Mouse (Mus musculus): Measurements from ENCODE around the gene Chst8. TPM values are rescaled to one million over a fixed set of nuclear protein-coding genes. Genes with fewer than 3 reads are reported as not detected.

Chst8 gene
- total RNA-seq, 4 experiments from 2014 or later, result 0.29 to 1.6 (median 0.55) TPM

DNA sequence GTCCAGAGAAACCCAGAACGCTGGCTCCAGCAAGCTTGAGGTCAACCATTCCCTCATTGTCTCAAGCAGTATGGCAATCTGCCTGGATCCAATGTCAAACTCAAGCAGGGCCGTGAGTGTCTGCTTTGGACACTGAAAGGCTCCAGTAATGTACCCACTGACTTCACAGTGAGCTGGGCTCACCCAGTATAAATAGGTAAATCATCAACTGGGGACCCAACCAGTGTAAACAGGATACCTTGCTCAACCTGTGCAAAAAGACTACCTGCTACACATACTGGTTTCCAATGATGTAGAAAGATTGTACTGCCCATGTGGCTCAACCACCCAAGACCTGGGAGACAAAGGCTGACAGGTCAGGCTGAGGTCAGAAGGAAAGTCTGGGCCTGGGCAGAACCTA lies 7.5 kb downstream of the Chst8 start:
- DNase-seq (ENCODE audit: low spot score in 2 of 2), result no peak

DNA sequence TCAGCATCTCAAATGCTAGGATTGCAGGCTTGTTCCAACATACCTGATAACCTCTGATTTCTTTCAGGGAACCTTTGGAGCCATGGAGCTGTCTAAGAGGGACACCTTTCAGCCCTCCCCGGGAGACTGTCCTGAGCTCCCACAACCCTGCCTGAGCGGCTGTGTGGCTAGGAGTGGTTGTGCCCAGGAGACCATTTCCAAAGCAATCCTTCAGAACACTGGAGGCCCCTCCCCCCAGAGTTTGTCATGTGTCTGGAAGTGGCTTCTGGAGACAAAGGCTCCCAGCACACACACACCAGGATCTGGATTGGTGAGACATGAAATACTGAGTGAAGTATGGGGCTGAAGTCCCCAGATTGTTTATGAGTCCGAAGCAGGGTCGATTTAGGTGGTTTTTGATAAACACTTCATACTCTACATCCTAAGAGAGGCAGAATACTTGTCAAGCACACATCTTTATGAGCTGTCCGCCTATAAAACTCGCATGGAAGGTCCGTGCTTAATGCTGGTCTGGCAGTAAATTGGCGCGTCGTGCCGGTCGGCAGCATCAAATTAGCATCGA lies 12.5 kb downstream of the Chst8 start:
- no peak for DNase-seq (ENCODE audit: low spot score in 2 of 2)

DNA sequence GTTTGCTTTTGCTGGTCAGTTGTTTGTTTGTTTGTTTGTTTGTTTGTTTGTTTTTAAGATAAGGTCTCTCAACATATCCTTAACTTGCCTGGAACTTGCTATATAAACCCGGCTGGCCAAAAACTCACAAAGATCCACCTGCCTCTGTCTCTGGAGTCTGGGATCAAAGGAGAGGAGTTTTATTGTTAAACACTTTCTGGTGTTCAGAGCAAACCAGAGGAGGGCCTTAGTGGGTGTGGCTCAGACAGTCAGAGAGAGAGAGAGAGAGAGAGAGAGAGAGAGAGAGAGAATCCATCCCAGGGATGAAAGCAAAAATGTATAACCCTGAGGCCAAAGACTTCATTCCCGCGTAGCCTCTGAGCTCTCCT lies 13.1 kb downstream of the Chst8 start:
- DNase-seq (ENCODE audit: low spot score in 2 of 2), result no peak

DNA sequence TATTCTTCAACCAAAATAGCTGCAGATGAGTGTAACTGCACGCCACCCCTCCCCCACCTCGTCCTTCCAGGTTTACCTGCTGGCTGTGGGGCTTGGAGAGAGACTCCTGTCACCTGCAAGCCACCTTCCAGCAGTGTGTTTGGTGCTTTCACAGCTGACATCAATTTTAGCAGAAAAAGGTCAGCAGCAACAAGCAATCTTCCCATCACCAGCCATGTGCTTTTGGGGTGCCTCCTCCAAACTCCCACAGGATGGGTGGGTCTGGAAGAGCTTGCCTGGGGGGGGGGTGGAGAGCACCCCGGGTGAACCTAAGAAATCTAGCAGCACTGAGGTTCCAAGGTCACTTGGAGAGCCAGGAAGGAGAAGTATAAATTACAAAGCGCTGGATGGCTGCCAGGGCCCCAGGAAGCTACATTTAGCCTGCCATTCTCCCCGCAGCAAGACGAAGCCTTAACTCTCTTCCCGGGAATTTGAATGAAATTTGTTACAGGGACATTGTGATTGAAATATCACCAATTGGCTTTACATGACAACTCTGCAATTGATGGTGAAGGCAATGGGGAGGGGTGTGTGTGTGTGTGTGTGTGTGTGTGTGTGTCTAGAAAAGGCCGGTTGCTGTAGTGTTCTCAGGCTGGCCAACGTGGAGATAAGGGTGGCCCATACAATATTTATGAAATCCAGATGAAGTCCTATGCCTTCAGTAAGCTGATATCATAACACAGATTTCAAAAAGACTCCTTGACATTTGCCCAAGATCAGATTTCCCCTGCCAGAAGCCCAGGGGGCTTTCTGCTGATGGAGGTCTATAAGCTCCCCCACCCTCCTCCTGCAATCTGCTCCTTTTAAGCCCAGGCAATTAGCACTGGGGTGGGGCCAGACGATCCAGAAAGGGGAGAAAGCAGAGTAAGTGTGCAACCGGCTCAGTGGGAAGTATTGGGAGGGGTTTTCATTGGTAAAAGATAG lies 13.8 kb downstream of the Chst8 start:
- no peak for DNase-seq (ENCODE audit: low spot score in 2 of 2)

DNA sequence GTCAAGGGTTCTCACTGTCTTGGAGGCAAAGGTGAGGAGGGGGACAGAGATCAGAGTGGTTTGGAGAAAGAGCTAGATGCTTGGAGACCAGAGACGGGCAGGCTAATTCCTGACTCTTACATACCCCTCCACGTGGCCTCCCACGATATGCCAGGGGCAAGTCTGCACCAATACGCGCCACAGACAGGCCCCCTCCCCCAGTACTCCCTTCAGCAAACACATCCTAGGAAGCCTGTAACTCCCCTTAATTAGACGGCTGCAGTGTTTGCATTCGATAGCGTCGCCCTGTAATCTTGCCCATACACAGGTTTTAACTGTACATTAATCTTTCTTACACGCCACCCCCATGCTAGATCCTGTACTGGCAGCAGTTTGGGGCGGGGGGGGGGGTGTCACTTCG lies 14.5 kb downstream of the Chst8 start:
- DNase-seq (ENCODE audit: low spot score in 2 of 2), result no peak

DNA sequence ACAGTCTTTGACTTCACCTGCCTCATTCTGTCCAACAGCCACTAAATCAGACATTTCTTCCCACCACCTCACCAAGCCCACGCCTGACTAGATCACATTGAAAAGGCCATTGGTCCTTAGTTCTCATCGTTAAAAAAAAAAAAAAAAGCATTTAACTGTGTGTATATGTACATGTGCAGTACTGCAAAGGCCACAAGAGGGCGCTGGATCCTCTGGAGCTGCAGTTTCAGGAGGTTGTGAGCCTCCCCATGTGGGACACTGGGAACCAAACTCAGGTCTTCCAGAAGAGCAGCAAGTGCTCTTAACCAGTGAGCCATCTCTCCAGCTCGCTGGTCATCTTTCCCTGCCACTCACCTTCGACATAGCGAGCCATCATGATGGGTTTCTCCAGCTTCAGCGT lies 22.1 kb downstream of the Chst8 start:
- no peak for DNase-seq (ENCODE audit: low spot score in 2 of 2)

DNA sequence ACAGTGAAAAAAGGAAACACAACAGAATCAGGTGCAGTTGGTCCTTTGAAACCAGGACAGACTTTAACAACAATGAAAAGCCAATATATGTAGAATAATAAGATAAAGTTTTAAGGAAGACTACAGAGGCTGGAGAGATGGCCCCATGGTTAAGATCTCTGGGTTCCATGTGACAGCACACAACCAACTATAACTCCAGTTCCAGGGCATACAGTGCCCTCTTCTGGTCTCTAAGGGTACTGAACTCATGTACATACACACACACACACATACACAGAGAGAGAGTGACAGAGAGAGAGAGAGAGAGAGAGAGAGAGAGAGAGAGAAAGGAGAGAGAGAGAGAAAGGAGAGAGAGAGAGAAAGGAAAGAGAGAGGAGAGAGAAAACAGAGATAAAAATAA lies 25.3 kb downstream of the Chst8 start:
- no peak for DNase-seq (ENCODE audit: low spot score in 2 of 2)

DNA sequence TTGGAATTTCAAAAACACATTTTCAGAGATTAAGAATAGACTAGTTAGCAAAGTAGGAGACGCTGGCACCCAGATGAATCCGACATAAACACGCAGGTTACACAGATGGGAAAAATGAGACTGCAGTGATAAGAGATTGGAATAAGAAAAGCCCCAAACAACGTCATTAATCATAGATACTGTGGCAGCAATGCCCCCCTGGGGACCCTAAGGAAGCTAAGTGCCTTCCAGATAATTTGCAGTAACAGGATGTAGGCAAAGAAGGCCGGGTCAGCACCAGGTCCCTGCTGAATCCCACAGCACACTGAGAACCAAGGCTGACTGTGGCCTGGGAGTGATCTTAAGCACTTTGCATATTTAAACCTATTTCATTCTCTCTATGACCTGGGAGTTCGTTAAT lies 27.5 kb downstream of the Chst8 start:
- DNase-seq (ENCODE audit: low spot score in 2 of 2), result no peak

DNA sequence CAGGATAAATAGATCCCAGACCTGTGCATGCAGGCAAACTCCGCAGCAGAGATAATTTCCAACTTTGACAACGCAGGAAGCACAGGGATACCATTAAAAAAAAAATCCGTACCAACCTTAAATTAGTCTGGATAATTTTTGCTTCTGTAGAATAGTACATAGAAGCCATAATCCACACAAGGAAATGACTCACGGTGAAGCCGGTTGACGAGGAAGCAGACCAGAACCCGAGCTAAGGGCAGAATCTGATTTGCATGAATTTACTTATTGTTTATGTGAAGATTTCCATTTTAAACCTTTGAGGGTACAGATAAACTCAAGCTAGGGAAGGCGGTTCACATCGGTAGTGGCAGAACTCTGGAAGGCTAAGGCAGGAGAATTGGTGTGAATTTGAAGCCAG lies 28.0 kb downstream of the Chst8 start:
- DNase-seq (ENCODE audit: low spot score in 2 of 2), result no peak

DNA sequence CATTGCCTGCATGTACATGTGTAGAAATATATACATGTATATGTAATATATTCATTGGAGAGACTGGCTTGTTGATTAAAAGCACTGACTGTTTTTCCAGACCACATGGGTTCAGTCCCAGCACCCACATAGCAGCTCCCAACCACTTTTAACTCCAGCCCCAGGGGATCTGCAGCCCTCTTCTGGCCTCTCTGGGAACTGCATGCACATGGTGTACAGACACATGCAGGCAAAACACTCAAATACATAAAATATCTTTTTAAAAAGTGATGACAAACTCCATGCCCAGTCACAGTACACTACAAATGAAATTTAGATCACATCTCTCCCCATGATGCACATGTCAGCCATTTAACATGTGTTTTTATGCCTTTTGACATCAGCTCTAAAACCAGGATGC lies 30.5 kb downstream of the Chst8 start:
- no peak for DNase-seq (ENCODE audit: low spot score in 2 of 2)

DNA sequence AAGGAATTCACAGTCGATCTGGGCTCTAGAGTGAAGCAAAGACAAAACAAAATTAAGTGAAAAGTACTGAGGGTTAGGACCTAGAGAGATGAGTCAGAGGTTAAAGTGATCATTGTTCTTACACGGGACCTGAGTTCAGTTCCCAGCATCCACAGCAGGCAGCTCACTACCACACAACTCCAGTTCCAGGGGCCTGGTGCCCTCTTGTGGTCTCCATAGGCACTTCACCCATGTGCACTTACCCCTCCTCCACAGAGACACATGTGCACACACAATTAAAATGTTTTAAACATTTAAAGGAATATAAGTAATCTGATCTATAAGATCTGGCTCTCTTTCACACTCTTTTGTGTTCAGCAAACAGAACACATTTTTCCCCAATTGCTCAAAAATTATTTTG lies 31.3 kb downstream of the Chst8 start:
- no peak for DNase-seq (ENCODE audit: low spot score in 2 of 2)

DNA sequence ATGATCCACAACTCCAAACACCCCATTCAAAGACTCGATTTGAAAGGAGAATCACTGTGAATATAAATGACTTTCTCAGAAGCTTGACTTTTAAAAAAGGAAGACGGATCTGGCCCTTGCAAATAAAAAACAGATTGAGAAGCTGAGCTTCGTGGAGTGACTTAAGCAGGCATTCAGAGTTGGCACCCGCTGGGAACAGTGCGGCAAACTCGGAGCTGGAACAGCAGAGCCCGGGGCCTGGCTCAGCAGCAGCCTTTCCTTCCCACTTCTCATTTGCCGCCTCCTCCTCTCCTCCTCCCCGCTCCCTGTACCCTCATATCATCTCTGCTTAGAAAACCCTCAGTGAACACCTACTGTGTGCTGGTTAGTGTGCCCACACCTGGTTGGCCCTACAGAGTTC lies 34.1 kb downstream of the Chst8 start:
- no peak for DNase-seq (ENCODE audit: low spot score in 2 of 2)

DNA sequence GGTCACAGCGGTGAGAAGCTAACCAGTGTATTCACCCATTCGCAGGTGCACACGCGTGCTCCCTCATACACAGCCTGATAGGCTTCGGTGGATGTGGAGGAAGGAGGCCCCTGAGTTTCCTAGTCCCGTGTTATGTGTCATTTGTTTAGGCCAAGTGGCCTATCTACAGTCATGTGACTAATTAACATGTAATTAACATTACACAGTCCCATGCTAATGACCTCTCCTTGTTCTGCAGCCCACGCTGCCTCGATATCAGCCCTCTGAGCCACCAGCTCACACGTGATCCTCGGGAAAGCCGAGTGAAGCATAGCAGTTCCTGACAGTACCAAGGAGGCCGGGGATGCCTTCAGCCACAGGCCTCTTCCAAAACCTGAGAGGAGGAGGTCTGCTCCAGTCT lies 36.9 kb downstream of the Chst8 start:
- DNase-seq (ENCODE audit: low spot score in 2 of 2), result no peak

DNA sequence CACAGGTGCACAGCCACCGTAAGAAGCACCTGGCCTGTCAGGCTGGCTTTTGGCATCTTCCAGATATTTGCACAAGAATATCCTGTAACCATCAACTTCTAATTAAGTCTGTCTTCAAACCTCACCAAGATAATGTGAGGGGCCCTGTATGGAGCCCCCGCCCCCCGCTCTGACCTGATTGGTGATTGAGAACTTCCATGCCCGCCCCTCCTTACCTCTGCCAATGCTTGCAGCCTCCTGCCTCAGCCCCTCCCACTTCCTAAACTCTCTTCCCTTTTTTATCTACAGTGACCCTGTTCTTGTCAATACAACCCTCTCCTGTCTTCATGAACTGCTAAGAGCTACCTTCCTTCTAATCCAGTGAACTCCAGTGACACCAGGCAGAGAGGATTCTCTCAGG lies 37.6 kb downstream of the Chst8 start:
- DNase-seq (ENCODE audit: low spot score in 2 of 2), result no peak

DNA sequence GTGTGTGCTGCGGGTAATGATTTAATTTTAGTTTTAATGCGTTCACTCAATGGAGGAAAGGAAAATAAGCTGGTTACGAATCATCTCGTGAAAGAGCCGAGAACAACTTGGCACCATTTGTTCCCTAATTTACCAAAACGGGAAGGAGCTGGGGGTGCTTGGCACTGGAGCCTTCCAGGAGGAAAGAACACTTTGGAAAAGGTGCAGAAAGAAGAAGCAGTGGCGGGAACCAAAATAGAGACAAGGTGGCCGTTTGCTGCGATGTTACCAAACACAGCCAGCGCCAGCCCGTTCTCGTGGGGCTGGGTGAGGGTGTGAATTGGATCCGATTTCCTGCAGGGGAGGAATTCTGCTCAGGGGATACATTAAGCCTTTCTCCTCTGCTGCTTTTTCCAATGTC lies 38.5 kb downstream of the Chst8 start:
- no peak for DNase-seq (ENCODE audit: low spot score in 2 of 2)

DNA sequence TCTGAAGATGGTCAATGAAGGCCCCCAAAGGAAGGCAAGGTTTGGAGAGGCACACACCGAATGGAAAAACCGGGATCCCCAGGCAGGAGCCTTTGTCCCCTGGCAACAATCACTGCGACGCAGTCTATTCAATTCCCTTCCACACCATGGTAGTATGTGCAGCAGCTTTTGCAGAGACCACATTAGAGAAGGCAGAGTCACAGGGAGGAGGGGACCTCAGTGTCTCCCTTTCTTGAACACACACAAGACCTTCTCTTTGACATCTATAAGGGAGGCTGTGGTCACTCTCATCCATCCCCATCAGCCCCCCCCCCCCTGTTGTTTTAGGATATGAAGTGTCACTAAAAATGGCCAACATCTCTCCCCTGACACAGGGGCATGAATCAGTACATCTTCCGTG lies 39.2 kb downstream of the Chst8 start:
- DNase-seq (ENCODE audit: low spot score in 2 of 2), result no peak

DNA sequence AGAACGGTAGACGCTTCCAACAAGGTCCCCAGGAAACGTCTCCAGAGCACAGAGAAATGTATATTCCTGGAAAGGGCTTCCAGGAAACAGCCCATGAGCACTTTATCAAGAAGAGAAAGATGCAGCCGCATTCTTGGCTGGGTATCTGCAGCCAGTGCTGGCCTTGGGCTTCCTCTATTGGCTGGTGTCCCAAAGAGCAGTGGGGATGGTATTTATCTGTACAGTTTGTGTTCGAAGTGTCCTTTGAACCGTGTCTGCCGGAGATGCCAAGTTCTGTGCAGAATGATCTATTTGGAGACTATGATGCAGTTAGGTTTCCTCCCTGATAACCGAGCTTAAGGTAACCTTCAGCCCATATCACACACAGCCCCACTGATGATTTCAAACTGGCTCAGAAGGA lies 43.0 kb downstream of the Chst8 start:
- no peak for DNase-seq (ENCODE audit: low spot score in 2 of 2)

DNA sequence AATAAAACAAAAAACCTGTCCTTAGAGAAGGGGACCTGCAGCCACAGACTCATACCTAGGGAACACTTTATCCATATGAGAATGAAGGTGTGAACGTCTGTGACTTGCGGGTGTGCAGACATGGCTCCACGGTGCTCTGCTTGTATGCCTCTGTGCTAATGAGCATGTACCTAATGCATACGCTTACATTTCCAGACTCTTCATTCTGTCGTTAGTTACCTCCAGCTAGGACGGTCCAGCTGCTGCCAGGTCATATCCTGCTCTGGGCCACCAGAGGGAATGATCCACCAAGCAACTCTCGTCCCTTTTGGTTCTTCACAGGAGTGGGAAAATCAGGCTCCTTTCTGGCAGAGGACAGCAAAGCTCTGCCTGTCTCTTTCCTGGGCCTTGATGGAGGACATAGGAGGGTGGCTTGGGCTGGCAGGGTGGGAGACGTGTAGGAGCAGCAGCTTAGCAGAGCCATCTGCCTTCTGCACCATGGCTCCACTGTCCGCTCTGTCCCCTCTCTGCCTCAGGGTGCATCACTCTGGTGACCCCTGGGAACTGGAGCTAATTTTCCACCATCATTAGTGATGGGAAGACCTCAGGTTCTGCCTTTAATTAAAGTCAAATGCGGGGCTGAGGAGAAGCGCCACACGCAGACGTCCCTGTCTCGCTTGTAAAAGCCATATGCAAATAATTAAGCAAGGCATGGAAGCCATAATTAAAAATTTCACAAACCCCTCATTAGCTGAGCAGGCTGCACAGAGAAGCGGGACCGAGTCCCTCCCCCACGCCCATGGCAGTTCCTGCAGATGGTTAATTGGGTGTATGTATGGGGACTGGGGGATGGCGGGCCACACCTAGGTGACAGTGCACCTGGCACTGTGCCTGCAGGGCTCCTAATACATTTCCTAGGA lies 48.0 kb downstream of the Chst8 start:
- DNase-seq (ENCODE audit: low spot score in 2 of 2), result no peak

DNA sequence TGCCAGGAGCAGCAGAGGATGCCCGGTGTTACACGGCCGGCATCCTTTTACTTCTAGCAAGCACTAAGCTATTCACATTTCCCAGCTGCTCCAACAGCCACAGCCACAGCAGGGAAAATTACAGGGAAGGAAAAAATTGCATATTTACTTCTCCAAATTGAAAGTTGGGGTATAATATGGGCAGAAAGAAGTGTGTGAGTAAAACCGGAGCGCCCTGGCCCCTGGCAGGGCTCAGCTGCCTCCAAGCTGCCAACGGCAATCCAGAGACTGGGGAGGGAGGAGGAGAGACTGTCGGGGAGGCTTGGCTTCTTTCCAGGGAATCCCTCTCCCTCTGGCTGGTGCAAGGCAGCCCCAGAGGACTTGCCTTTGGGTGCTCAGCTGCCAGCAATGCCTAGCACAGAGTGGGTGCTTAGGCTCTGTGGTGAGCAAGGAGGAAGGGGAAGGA lies 53.1 kb downstream of the Chst8 start:
- no peak for DNase-seq (ENCODE audit: low spot score in 2 of 2)

DNA sequence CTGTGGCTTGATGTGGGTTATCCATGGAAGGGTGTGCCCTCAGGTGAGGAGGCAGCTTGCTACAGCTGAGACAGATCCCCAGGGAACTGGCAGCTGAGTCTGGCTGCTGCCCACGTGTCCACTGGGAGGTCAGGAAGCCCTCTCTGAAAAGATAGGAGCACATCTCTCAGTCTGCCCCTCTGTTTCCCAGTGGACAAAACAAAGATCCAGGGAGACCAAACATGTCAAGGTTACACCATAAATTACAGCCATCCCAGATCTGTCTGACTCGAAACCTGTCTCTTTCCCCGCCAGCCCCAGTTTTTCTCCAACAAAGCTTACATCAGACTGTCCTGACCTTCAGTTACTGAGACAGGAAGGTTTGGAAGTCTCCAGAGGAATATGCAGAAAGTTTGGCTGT lies 53.8 kb downstream of the Chst8 start:
- no peak for DNase-seq (ENCODE audit: low spot score in 2 of 2)

DNA sequence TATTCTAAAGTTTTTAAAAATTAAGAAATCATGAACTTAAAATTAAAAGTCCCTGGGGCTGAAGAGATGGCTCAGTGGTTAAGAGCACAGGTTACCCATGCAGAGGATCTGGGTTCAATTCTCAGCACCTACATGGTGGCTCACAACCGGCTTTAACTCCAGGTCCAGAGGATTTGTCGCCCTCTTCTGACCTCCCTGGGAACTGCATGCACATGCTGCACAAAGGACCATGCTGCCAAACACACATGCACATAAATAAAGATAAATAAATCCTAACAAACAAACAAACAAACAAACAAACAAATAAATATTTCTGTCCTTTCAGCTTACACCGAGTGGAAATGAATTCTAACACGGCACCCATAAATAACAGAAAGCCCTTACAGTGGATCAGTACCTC lies 55.0 kb downstream of the Chst8 start:
- DNase-seq (ENCODE audit: low spot score in 2 of 2), result no peak
